Mouse (Mus musculus): ENCODE data around the gene Dmac2.

The Dmac2 gene

GRCm38 (mm10) chr7:25647574-25648123, 28.4 kb downstream of the Dmac2 start:
- in situ Hi-C loops (cut with MboI; ENCODE audit: low sequenced_read_pairs): no loop called here

GRCm38 (mm10) chr7:25649839-25650238, 30.6 kb downstream of the Dmac2 start:
- in situ Hi-C loops (cut with MboI; ENCODE audit: low sequenced_read_pairs): no loop called here

- in situ Hi-C loops (cut with MboI; ENCODE audit: low sequenced_read_pairs): no loop called here
These were observed 32.1 kb downstream of the Dmac2 start for GRCm38 (mm10) chr7:25651281-25651680.

GRCm38 (mm10) chr7:25652244-25652759, 33.1 kb downstream of the Dmac2 start:
- in situ Hi-C loops (cut with MboI; ENCODE audit: low sequenced_read_pairs): no loop called here

GRCm38 (mm10) chr7:25655601-25656428, 36.6 kb downstream of the Dmac2 start:
- in situ Hi-C loops (cut with MboI; ENCODE audit: low sequenced_read_pairs): no loop called here

GRCm38 (mm10) chr7:25657785-25658184, 38.6 kb downstream of the Dmac2 start:
- in situ Hi-C loops (cut with MboI; ENCODE audit: low sequenced_read_pairs): no loop called here

- in situ Hi-C loops (cut with MboI; ENCODE audit: low sequenced_read_pairs): no loop called here
These were observed 39.7 kb downstream of the Dmac2 start, which contains the start of the genes Bckdha and Exosc5 for GRCm38 (mm10) chr7:25658657-25659472. TSS of gene Bckdha (minus strand) at chr7:25658981. TSS of gene Exosc5 (plus strand) at chr7:25659164.

GRCm38 (mm10) chr7:25666381-25666780, 47.2 kb downstream of the Dmac2 start:
- in situ Hi-C loops (cut with MboI; ENCODE audit: low sequenced_read_pairs): no loop called here

GRCm38 (mm10) chr7:25669158-25669557, 49.9 kb downstream of the Dmac2 start:
- in situ Hi-C loops (cut with MboI; ENCODE audit: low sequenced_read_pairs): no loop called here

GRCm38 (mm10) chr7:25669631-25670030, 50.4 kb downstream of the Dmac2 start:
- in situ Hi-C loops (cut with MboI; ENCODE audit: low sequenced_read_pairs): no loop called here

- in situ Hi-C loops (cut with MboI; ENCODE audit: low sequenced_read_pairs): no loop called here
These were observed 50.9 kb downstream of the Dmac2 start for GRCm38 (mm10) chr7:25670096-25670495.

- in situ Hi-C loops (cut with MboI; ENCODE audit: low sequenced_read_pairs): no loop called here
These were observed 52.5 kb downstream of the Dmac2 start for GRCm38 (mm10) chr7:25671686-25672085.

- in situ Hi-C loops (cut with MboI; ENCODE audit: low sequenced_read_pairs): no loop called here
These were observed 53.2 kb downstream of the Dmac2 start for GRCm38 (mm10) chr7:25672442-25672841.

- in situ Hi-C loops (cut with MboI; ENCODE audit: low sequenced_read_pairs): no loop called here
These were observed 55.1 kb downstream of the Dmac2 start for GRCm38 (mm10) chr7:25674297-25674696.

- in situ Hi-C loops (cut with MboI; ENCODE audit: low sequenced_read_pairs): no loop called here
These were observed 55.6 kb downstream of the Dmac2 start, which contains the start of gene Tmem91 for GRCm38 (mm10) chr7:25674719-25675300. TSS of gene Tmem91 (minus strand) at chr7:25675166.
